In the genomic region with DNA sequence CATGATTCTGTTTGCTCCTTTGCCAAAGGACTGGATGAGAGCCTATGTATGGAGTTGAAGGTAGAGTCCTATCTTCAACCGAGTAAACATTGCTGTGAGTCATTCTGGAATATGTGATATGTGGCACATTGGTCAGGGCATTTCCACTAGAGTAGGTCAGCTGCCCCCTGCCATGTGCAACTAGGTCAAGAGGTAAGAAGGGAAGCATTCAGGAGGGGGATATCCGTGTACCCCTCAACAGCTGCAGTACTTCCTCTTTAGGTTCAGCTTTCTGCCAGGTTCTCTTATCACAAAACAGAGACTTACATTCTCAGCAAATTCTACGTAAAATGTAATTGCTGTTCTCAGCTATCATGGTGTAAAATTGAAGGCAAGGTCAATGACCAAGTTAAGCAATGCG, we compare ENCODE assay signal across 28 mouse cellular contexts. TPM values are rescaled to one million over a fixed set of nuclear protein-coding genes. Genes with fewer than 3 reads are reported as not detected.
DNase-seq lines count a peak whose midpoint lies in the region; ATAC-seq lines count a peak whose summit lies in the region.
"Had no signal": no experiment of that assay in that cellular context is flagged by ENCODE, and none has a peak within 500 bp of the region (broad histone marks: within the 10 kb centered on the region; RNA-seq: fewer than 3 reads in every experiment).

No protein-coding gene starts in this region.

- H3K9ac ChIP-seq in intestine, embryonic 16.5 days (ENCODE audit: low read depth, low read length), result no peak overlapping the region
- H3K9ac ChIP-seq in intestine, embryonic 15.5 days, result no peak overlapping the region
- H3K9ac ChIP-seq: embryonic facial prominence, embryonic 13.5 days; forebrain, embryonic 12.5 days; heart, embryonic 12.5 days; hindbrain, embryonic 12.5 days; limb, embryonic 13.5 days; liver, embryonic 13.5 days; lung, embryonic 14.5 days; midbrain, embryonic 15.5 days; neural tube, embryonic 13.5 days; stomach, embryonic 15.5 days had no signal

- H3K4me2 ChIP-seq in intestine, embryonic 16.5 days (ENCODE audit: low read depth, low read length), result no peak overlapping the region
- H3K4me2 ChIP-seq in intestine, embryonic 15.5 days (replicated peaks), result no peak overlapping the region
- H3K4me2 ChIP-seq: embryonic facial prominence, embryonic 13.5 days; forebrain, embryonic 12.5 days; heart, embryonic 12.5 days; hindbrain, embryonic 12.5 days; limb, embryonic 13.5 days; liver, embryonic 13.5 days; lung, embryonic 14.5 days; midbrain, embryonic 15.5 days; neural tube, embryonic 13.5 days; stomach, embryonic 15.5 days had no signal

- WGBS in intestine, embryonic 16.5 days, result 74% methylated on average over 4 of the region's 4 CpGs
- WGBS in intestine, embryonic 15.5 days, result 71% methylated on average over 4 of the region's 4 CpGs

- H3K4me3 ChIP-seq in intestine, embryonic 16.5 days (ENCODE audit: low read length), result no peak overlapping the region
- H3K4me3 ChIP-seq in intestine, embryonic 15.5 days (replicated peaks), result no peak overlapping the region
- H3K4me3 ChIP-seq: embryonic facial prominence, embryonic 13.5 days; erythroblast, embryonic 14.5 days; forebrain, embryonic 12.5 days; heart, embryonic 12.5 days; hindbrain, embryonic 12.5 days; limb, embryonic 13.5 days; liver, embryonic 13.5 days; midbrain, embryonic 15.5 days; neural tube, embryonic 13.5 days; stomach, embryonic 15.5 days had no signal

- peak; percentile 79 for DNase-seq in A20 (ENCODE audit: low read depth, low spot score)
- peak; percentile 73 for DNase-seq in splenic B cell, adult 2 months (ENCODE audit: low read depth, low spot score)
- no peak for DNase-seq in gastrocnemius, postnatal 4 days (ENCODE audit: low spot score in 2 of 2)
- no peak for DNase-seq in urinary bladder, adult 18-20 months (ENCODE audit: low spot score in 2 of 2)
- DNase-seq: adrenal gland, adult 8-10 months; cerebellum, adult 18-20 months; cerebellum, postnatal 25 days; embryo, embryonic 11 days; heart, postnatal 10 days; kidney, postnatal 25 days; liver, embryonic 13.5 days; lung, embryonic 14.5 days; lung, postnatal 36 days had no signal

- no peaks in the 10 kb centered on the region for H3K27me3 ChIP-seq in intestine, embryonic 16.5 days (replicated peaks; ENCODE audit: control insufficient read depth, insufficient read depth, low read length)
- H3K27me3 ChIP-seq in intestine, embryonic 15.5 days (replicated peaks), result no peaks in the 10 kb centered on the region
- no peaks in the 10 kb centered on the region for H3K27me3 ChIP-seq in splenic B cell, adult 2 months (ENCODE audit: control insufficient read depth, insufficient read depth, low read length, poor library complexity, severe bottlenecking)
- H3K27me3 ChIP-seq: CH12.LX; embryonic facial prominence, embryonic 13.5 days; forebrain, embryonic 12.5 days; heart, embryonic 12.5 days; hindbrain, embryonic 12.5 days; limb, embryonic 13.5 days; liver, embryonic 13.5 days; midbrain, embryonic 15.5 days; neural tube, embryonic 13.5 days; stomach, embryonic 15.5 days had no signal

- H3K9me3 ChIP-seq in intestine, embryonic 16.5 days (ENCODE audit: control insufficient read depth, low read length), result no peaks in the 10 kb centered on the region
- H3K9me3 ChIP-seq in intestine, embryonic 15.5 days, result no peaks in the 10 kb centered on the region
- H3K9me3 ChIP-seq: embryonic facial prominence, embryonic 13.5 days; forebrain, embryonic 12.5 days; G1E; heart, embryonic 12.5 days; hindbrain, embryonic 12.5 days; limb, embryonic 13.5 days; liver, embryonic 13.5 days; midbrain, embryonic 15.5 days; neural tube, embryonic 13.5 days; stomach, embryonic 15.5 days had no signal

- ATAC-seq in intestine, embryonic 16.5 days, result peak; percentile 36; the same call in 1 of the 2 replicates
- ATAC-seq in intestine, embryonic 15.5 days, result no peak
- ATAC-seq in hematopoietic stem cell, adult 5-6 weeks (replicated peaks in 1 of 2; ENCODE audit: insufficient read depth in 1 of 2, low FRiP score in 2 of 2, low TSS enrichment in 1 of 2, low read depth in 1 of 2, poor library complexity in 2 of 2, severe bottlenecking in 2 of 2), result peak; percentile 86 to 87
- ATAC-seq: activated CD4-positive, CD25-positive, alpha-beta regulatory T cell, adult 4 months; midbrain, embryonic 15.5 days had no signal

- no peak overlapping the region for H3K27ac ChIP-seq in intestine, embryonic 16.5 days (ENCODE audit: low read length)
- no peak overlapping the region for H3K27ac ChIP-seq in intestine, embryonic 15.5 days
- H3K27ac ChIP-seq: embryonic facial prominence, embryonic 13.5 days; forebrain, embryonic 12.5 days; hindbrain, embryonic 12.5 days; limb, embryonic 13.5 days; liver, embryonic 13.5 days; midbrain, embryonic 15.5 days; neural tube, embryonic 13.5 days; stomach, embryonic 15.5 days had no signal

- H3K36me3 ChIP-seq in intestine, embryonic 16.5 days (ENCODE audit: control insufficient read depth, insufficient read depth, low read length), result no peaks in the 10 kb centered on the region
- no peaks in the 10 kb centered on the region for H3K36me3 ChIP-seq in intestine, embryonic 15.5 days
- H3K36me3 ChIP-seq in splenic B cell, adult 2 months (ENCODE audit: control insufficient read depth, insufficient read depth, low read length, poor library complexity, severe bottlenecking), result no peaks in the 10 kb centered on the region
- H3K36me3 ChIP-seq: embryonic facial prominence, embryonic 13.5 days; forebrain, embryonic 12.5 days; G1E; heart, embryonic 12.5 days; hindbrain, embryonic 12.5 days; limb, embryonic 13.5 days; liver, embryonic 13.5 days; midbrain, embryonic 15.5 days; neural tube, embryonic 13.5 days; stomach, embryonic 15.5 days had no signal

- H3K4me1 ChIP-seq in intestine, embryonic 16.5 days (ENCODE audit: control insufficient read depth, insufficient read depth, low read length), result no peaks in the 10 kb centered on the region
- no peaks in the 10 kb centered on the region for H3K4me1 ChIP-seq in intestine, embryonic 15.5 days (replicated peaks)
- H3K4me1 ChIP-seq: embryonic facial prominence, embryonic 13.5 days; forebrain, embryonic 12.5 days; heart, embryonic 12.5 days; hindbrain, embryonic 12.5 days; limb, embryonic 13.5 days; liver, embryonic 13.5 days; midbrain, embryonic 15.5 days; neural tube, embryonic 13.5 days; stomach, embryonic 15.5 days had no signal

RNA-seq across cellular contexts. Expression of gene Dennd2d, which starts 8.0 kb away (rescaled TPM):
- polyA plus RNA-seq in intestine, embryonic 16.5 days (2015; fragmentation: Nextera tagmentation; extraction: Ambion mirVana), result 30.4 and 30.5 TPM in 2 replicates
- 18.9 and 24.4 TPM in 2 replicates for polyA plus RNA-seq in intestine, embryonic 15.5 days (2015; fragmentation: Nextera tagmentation; extraction: Ambion mirVana)
- total RNA-seq in hematopoietic stem cell, adult 5-6 weeks (2017), result 41.4 and 49.2 TPM in 2 replicates
- total RNA-seq in gastrocnemius, postnatal 4 days (2021), result under 1 TPM; 0.49 to 0.62 TPM

Comparison
In these comparisons a context has a peak if more than half of its experiments do, and no peak if none do; other contexts are left out.
1. DNase-seq: peak in A20 (single experiment) and splenic B cell, adult 2 months (single experiment); none in gastrocnemius, postnatal 4 days (0 of 2) and urinary bladder, adult 18-20 months (0 of 2).
2. RNA of gene Dennd2d, which starts 8.0 kb away (total RNA-seq): 41.4 to 49.2 TPM in hematopoietic stem cell, adult 5-6 weeks; 0.49 to 0.62 TPM in gastrocnemius, postnatal 4 days; every median in the first group is over 10 times any median in the second.